17 mouse cellular contexts compared by ENCODE assay signal in the genomic region with DNA sequence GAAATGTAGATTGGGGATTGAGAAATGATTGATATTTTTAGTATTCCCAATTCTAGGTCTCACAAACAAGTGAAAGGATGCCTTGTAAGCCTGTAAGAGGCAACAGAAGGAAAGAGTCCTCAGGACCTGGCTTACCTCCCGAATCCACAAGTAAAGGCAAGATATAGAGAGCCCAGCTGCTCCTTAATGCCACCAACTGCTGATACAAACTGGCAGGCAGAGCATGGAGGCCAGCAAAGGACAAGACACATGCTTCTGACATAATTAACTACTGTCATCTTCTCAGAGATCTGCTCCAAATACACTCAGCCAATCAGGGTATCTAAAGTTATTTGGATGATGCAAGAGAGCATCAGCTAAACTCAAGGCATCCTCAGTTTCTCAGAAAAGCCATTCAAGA.
DNase-seq lines count a peak whose midpoint lies in the region; ATAC-seq and TF ChIP-seq lines count a peak whose summit lies in the region.
"Had no signal": no experiment of that assay in that cellular context is flagged by ENCODE, and none has a peak within 500 bp of the region (broad histone marks: within the 10 kb centered on the region; RNA-seq: fewer than 3 reads in every experiment).

No protein-coding gene starts in this region.

- no peaks in the 10 kb centered on the region for H3K36me3 ChIP-seq in forebrain, postnatal 0 days (ENCODE audit: insufficient read depth)
- no peaks in the 10 kb centered on the region for H3K36me3 ChIP-seq in forebrain, embryonic 10.5 days (replicated peaks)
- no peaks in the 10 kb centered on the region for H3K36me3 ChIP-seq in liver, embryonic 12.5 days
- H3K36me3 ChIP-seq: embryonic facial prominence, embryonic 13.5 days; limb, embryonic 12.5 days had no signal

- no peak overlapping the region for H3K27ac ChIP-seq in forebrain, postnatal 0 days (ENCODE audit: low read depth, low read length)
- H3K27ac ChIP-seq in forebrain, embryonic 10.5 days = no peak overlapping the region
- no peak overlapping the region for H3K27ac ChIP-seq in cerebellum, adult 2 months (ENCODE audit: insufficient read depth, low read length)
- H3K27ac ChIP-seq in layer of hippocampus, adult 2 months = no peak overlapping the region
- no peak overlapping the region for H3K27ac ChIP-seq in liver, embryonic 12.5 days
- H3K27ac ChIP-seq: embryonic facial prominence, embryonic 13.5 days; limb, embryonic 12.5 days had no signal

- no peaks in the 10 kb centered on the region for H3K4me1 ChIP-seq in forebrain, postnatal 0 days (ENCODE audit: insufficient read depth)
- H3K4me1 ChIP-seq in forebrain, embryonic 10.5 days = no peaks in the 10 kb centered on the region
- no peaks in the 10 kb centered on the region for H3K4me1 ChIP-seq in cerebellum, adult 2 months (ENCODE audit: control insufficient read depth, insufficient read depth, low read length)
- H3K4me1 ChIP-seq in liver, embryonic 12.5 days = no peaks in the 10 kb centered on the region
- H3K4me1 ChIP-seq: embryonic facial prominence, embryonic 13.5 days; limb, embryonic 12.5 days had no signal

- no peaks in the 10 kb centered on the region for H3K9me3 ChIP-seq in forebrain, postnatal 0 days (ENCODE audit: low read length)
- H3K9me3 ChIP-seq in forebrain, embryonic 10.5 days = no peaks in the 10 kb centered on the region
- H3K9me3 ChIP-seq in liver, embryonic 12.5 days (replicated peaks) = no peaks in the 10 kb centered on the region
- H3K9me3 ChIP-seq: embryonic facial prominence, embryonic 13.5 days; limb, embryonic 12.5 days had no signal

- TF ChIP-seq POLR2A in cerebellum, adult 2 months (IDR thresholded peaks at IDR 0.05; ENCODE audit: borderline replicate concordance, insufficient read depth, low read length) = no peak

- H3K4me2 ChIP-seq in forebrain, postnatal 0 days (ENCODE audit: low read depth) = no peak overlapping the region
- no peak overlapping the region for H3K4me2 ChIP-seq in liver, embryonic 12.5 days
- H3K4me2 ChIP-seq: embryonic facial prominence, embryonic 13.5 days; limb, embryonic 12.5 days had no signal

- peak; percentile 38 for DNase-seq in forebrain, postnatal 0 days
- no peak for DNase-seq in forebrain, embryonic 10.5 days (ENCODE audit: extremely low spot score, low spot score)
- peak; percentile 73 for DNase-seq in brain, adult 2 months (ENCODE audit: low read depth, low spot score)
- peak; percentile 6 to 26 for DNase-seq in cerebellum, adult 2 months
- peak; percentile 27 to 39 for DNase-seq in layer of hippocampus, adult 2 months (ENCODE audit: low spot score in 2 of 2)
- DNase-seq in kidney, postnatal 36 days = no peak
- DNase-seq in kidney, postnatal 14 days = no peak
- DNase-seq: B cell, adult 2 months; gastrocnemius, postnatal 14 days; heart, postnatal 14 days; kidney, adult 9 months; lung, postnatal 14 days had no signal

- no peak overlapping the region for H3K4me3 ChIP-seq in forebrain, postnatal 0 days (ENCODE audit: low read depth, low read length)
- H3K4me3 ChIP-seq in forebrain, embryonic 10.5 days = no peak overlapping the region
- no peak overlapping the region for H3K4me3 ChIP-seq in cerebellum, adult 2 months (replicated peaks; ENCODE audit: insufficient read depth, low read depth, low read length)
- no peak overlapping the region for H3K4me3 ChIP-seq in layer of hippocampus, adult 2 months
- no peak overlapping the region for H3K4me3 ChIP-seq in liver, embryonic 12.5 days
- H3K4me3 ChIP-seq: embryonic facial prominence, embryonic 13.5 days; limb, embryonic 12.5 days; myocyte had no signal

- peak; percentile 78 for ATAC-seq in forebrain, postnatal 0 days
- no peak for ATAC-seq in liver, embryonic 12.5 days
- ATAC-seq: Patski had no signal

- H3K27me3 ChIP-seq in forebrain, postnatal 0 days (ENCODE audit: insufficient read depth, low read length) = no peaks in the 10 kb centered on the region
- no peaks in the 10 kb centered on the region for H3K27me3 ChIP-seq in forebrain, embryonic 10.5 days (ENCODE audit: poor library complexity, severe bottlenecking)
- no peaks in the 10 kb centered on the region for H3K27me3 ChIP-seq in cerebellum, adult 2 months (ENCODE audit: control insufficient read depth, insufficient read depth, low read length)
- no peaks in the 10 kb centered on the region for H3K27me3 ChIP-seq in liver, embryonic 12.5 days (replicated peaks)
- H3K27me3 ChIP-seq: embryonic facial prominence, embryonic 13.5 days; limb, embryonic 12.5 days had no signal

- 60% methylated on average over 1 of the region's 1 CpGs for WGBS in forebrain, postnatal 0 days
- 86% methylated on average over 1 of the region's 1 CpGs for WGBS in forebrain, embryonic 10.5 days
- WGBS in cerebellum, adult 2 months = 6% methylated on average over 1 of the region's 1 CpGs
- 73% methylated on average over 1 of the region's 1 CpGs for WGBS in liver, embryonic 12.5 days (ENCODE audit: insufficient replicate concordance)

- TF ChIP-seq CTCF in forebrain, postnatal 0 days (IDR thresholded peaks at IDR 0.05; ENCODE audit: low read depth) = no peak
- no peak for TF ChIP-seq CTCF in cerebellum, adult 2 months (IDR thresholded peaks at IDR 0.05; ENCODE audit: borderline replicate concordance, insufficient read depth, low read depth, low read length)
- no peak for TF ChIP-seq CTCF in layer of hippocampus, adult 2 months (conservative IDR thresholded peaks at IDR 0.05)

- no peak overlapping the region for H3K9ac ChIP-seq in forebrain, postnatal 0 days
- H3K9ac ChIP-seq in liver, embryonic 12.5 days = no peak overlapping the region
- H3K9ac ChIP-seq: embryonic facial prominence, embryonic 13.5 days; limb, embryonic 12.5 days had no signal

Comparison
In these comparisons a context has a peak if more than half of its experiments do, and no peak if none do; other contexts are left out.
1. DNase-seq: peak in forebrain, postnatal 0 days (single experiment), brain, adult 2 months (single experiment), cerebellum, adult 2 months (2 of 2) and layer of hippocampus, adult 2 months (2 of 2); none in forebrain, embryonic 10.5 days (single experiment), kidney, postnatal 36 days (0 of 2) and kidney, postnatal 14 days (single experiment).